Mouse (Mus musculus) CD4-positive, CD25-positive, alpha-beta regulatory T cell, adult 4 months (primary cell): ENCODE measurements around the gene Lrsam1. TPM values are rescaled to one million over a fixed set of nuclear protein-coding genes. Genes with fewer than 3 reads are reported as not detected.
A peak's percentile ranks its signal among the peaks of the same experiment; 100 is the strongest.

Source experiments
- ATAC-seq: one replicate; pipeline ENCODE4 v1.8.0; 2017
- polyA plus RNA-seq, 2 experiments: library from polyadenylated mRNA; unstranded; fragments of 100-300 nt; shearing (Covaris generic); gene quantifications; one replicate each; pipeline ENCODE4 v1.2.1; 2017

Lrsam1 gene
- polyA plus RNA-seq, 2 experiments from 2014 or later: 5.5 to 11.1 TPM

GRCm38 (mm10) chr2:32926330-32927075 lies 34.9 kb downstream of the Lrsam1 start:
- ATAC-seq: no peak

DNA sequence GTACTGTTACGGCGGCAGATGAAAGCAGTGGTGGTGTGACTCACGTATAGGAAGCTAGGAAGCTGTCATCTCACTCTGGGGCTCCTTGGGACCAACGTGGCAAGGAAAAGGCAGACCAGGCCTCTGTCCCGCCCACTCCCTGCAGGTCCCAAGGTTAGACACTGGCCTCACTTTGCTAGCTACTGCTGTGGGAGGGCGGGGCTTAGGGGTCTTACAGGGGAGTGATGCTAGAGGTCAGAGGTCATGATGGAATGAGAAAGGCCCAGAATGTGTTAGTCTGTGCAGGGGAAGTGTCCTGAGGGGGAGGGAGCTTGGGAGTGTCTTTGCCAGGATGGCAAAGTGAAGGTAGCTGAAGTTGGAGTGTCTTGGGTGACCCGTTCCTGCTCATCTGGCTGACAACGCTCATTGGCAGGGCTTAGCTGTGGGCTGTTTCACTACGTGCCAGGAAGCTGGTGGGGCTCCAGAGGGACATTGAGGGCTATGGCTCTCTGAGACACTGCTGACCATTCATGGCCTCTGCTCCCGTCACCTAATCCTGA lies 37.0 kb downstream of the Lrsam1 start:
- ATAC-seq: no peak

DNA sequence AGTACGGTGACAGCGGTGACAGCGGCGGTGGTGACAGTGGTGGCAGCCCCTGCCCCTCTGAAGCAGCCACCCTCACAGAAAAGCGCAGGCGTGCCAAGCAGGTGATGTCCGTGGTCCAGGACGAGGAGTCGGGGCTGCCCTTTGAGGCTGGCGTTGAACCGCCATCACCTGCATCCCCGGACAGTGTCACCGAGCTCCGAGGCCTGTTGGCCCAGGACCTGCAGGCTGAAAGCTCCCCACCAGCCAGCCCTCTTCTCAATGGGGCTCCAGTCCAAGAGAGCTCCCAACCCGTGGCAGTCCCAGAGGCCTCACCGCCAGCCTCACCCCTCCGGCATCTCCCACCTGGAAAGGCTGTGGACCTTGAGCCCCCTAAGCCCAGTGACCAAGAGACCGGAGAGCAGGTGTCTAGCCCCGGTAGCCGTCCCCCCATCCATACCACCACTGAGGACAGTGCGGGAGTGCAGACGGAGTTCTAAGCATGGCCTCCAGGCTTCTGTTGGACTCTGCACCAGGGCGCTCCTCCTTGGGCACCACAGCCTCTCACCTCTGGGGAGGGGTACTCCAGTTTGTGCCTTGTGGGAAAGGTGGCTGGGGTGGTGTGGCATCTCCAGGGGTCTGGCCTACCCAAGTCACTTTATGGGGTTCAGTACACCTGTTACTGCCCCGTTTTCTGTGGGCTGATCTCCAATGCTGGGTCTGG lies 37.7 kb downstream of the Lrsam1 start:
- ATAC-seq: no peak

DNA sequence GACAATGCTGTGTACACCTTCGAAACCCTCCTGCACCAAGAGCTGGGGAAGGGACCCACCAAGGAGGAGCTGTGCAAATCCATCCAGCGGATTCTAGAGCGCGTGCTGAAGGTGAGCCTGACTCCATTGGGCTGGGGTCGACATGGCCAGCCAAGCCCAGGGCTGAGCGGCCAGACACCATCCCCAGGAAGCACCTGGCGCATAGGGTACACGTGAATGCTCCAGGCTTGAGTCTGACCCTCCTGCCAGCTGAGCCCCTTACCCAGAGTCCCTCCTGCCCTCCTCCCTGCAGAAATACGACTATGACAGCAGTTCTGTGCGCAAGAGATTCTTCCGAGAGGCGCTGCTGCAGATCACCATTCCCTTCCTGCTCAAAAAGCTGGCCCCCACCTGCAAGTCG lies 38.9 kb downstream of the Lrsam1 start:
- ATAC-seq: no peak

- no peak for ATAC-seq
Observed at GRCm38 (mm10) chr2:32921801-32922380, 39.5 kb downstream of the Lrsam1 start.

DNA sequence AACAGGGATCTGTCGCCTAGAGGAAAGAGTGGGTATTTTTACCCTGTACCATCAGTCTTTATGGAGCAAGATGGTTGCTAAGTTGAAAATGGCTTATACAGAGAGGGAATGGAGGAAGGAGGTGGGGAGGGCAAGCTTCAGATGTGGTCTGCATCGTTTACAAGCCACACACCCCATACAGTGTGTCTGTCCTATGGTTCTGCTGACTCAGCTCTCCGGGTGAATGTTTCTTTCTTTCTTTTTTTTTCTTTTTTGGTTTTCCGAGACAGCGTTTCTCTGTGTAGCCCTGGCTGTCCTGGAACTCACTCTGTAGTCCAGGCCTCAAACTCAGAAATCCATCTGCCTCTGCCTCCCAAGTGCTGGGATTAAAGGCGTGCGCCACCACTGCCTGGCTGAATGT lies 40.2 kb downstream of the Lrsam1 start:
- no peak for ATAC-seq

DNA sequence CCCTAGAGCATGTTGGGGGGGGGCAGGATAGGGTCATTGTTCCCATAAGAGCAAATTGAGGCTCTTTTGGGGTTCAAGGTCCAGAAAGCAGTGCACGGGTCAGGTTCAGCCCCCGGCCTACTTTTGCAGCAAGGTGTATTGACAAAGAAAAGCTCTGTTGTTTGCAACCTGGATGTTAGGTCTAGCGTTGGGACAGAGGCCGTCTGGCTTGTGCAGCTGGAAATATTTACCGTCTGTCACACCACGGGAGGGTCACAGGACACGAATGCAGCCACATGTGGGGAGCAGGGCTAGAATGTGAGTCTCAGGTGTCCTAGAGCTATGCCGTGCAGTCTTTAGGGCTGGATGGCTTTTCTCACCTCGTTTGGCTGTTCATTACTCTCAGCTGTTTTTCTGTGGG lies 43.0 kb downstream of the Lrsam1 start:
- no peak for ATAC-seq

DNA sequence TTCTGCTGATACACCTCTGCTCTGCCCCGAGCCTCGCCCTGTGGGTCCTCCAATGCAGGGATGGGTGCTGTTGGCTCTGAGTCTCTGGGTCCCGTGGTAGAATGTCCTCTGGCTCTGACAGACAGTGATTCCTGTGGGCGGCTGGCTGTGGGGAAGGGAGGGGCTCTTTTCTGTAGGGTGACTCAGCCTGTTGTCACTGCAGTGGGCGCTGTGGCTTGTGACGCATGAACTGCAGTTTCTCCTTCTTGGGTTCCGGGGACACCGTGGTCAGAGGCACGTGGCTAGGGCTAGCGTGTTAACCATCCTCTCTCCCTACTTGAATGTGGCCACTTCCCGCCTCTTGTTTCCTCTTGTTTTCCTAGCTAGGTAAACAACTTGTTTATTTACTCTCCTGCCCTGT lies 43.9 kb downstream of the Lrsam1 start:
- ATAC-seq: peak; percentile 93

GRCm38 (mm10) chr2:32914896-32915295 lies 46.5 kb downstream of the Lrsam1 start:
- no peak for ATAC-seq

GRCm38 (mm10) chr2:32914362-32914761 lies 47.1 kb downstream of the Lrsam1 start:
- no peak for ATAC-seq

DNA sequence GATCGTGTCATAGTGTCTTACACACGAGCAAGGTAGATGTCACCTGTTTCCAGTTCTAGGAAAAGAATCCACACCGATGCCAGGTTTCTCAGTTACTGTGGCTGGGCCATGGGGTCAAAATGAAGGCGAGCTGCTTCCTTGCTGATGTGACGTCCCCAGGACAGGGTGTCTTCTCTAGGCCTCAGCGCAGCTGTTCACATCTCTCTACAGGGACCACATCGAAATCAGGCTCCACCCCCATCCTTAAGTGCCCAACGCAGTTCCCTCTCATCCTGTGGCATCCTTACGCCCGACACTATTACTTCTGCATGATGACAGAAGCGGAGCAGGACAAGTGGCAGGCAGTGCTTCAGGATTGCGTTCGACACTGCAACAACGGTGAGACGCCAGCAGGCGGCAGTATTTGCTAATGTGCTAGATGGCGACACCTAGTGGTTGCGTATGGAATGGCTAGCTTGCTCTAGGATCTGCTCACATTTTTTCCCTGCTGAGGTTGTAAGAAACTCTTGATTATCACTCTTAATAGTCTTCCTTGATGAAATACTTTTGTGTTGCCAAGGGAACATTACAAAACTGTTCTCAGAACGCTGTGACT lies 49.1 kb downstream of the Lrsam1 start:
- ATAC-seq: peak; percentile 83

GRCm38 (mm10) chr2:32911639-32912182 lies 49.7 kb downstream of the Lrsam1 start:
- ATAC-seq: no peak

DNA sequence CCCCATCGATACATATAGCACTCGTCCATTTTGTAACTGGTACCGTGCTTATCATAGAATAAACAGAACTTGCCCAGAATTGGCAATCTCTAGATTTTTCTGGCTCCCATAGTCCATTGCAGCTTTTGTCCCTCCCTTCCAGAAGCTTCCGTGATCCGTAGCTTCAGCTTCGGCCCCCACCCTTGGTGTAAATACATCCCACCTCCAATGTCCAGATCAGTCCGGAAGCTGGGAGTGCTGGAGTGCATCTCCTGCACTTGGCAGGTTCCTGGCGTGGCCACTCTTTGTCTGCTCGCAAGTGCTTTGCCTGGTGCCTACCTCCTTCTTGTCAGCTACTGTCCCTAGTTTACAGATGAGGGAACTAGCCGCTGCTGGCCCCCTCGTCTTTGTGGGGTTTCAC lies 52.6 kb downstream of the Lrsam1 start:
- no peak for ATAC-seq

- no peak for ATAC-seq
Observed at GRCm38 (mm10) chr2:32908272-32908671, 53.1 kb downstream of the Lrsam1 start.

DNA sequence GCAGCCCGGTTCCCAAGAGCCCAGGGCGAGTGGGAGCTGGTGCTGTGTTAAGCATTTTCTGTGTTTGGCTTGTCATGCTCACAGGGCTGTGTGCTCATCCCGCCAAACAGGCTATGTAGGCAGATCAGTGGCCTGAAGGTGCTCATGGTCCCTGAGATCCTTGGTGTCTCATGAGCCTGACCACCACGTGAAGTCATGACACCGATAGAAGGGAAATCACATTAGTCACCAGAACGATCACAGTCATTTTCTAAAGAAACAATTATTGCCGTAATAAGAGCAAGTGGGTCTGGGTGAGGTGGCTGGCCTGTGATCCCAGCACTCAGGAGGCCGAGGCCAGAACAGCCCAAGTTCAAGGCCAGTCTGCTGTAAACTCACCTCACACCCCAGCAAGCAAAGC lies 54.0 kb downstream of the Lrsam1 start:
- no peak for ATAC-seq

DNA sequence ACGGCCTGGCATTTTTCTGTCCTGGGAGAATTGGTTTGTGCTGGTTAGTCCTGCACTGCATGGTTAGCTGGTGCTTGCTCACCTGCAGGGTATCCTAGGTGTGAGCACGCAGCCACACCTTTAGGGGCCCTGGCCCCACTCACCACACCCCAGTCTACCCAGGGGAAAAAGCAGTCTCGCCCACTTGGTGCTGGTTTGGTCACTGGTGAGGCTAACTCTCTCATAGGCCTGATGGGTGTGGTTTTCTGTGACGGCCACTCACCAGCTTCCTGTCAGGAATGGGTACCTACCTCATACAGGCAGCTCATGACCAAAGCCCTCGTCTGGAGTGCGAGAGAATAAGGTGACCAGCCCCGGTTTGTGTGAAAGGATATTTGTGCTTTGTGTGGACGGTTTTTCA lies 56.1 kb downstream of the Lrsam1 start:
- ATAC-seq: no peak

GRCm38 (mm10) chr2:32904637-32905036 lies 56.8 kb downstream of the Lrsam1 start:
- ATAC-seq: no peak

DNA sequence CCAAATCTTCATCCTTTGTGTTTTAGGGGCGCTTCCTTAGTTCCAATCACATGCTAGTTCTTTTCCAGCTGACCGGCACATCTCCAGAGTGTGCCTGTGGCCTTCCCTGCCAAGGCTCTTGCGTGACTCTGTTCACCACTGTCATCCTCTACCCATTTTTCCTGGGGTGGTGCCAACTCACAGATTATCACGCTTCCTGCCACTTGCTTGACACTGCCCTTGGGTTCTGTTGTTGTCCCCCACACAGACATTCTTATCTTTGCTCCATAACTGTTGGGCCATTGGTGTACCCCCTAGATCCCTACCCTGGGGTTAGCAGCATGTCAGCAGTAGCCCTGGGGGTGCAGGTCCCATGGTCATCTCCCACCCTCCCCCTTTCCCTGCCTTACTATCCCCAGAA lies 57.9 kb downstream of the Lrsam1 start:
- ATAC-seq: no peak

DNA sequence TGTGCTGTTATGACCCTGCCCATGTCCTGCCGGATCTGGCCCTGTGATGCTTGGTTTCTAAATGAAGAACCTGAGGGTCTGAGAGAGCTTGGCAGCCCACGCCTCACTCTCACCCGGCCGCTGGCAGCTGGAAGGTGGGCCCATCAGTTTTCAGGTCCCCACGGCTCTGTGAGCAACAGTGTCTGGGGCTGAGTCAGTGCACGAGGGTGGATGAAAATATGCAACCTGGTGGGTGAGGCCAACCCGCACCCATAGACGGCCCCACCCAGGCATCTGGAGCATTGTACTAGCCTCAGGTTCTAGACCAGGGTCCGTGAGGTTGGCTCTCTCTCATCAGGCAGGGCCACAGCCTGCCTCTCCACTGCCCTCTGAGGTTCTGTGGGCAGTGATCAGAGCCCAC lies 59.3 kb downstream of the Lrsam1 start:
- ATAC-seq: no peak

- ATAC-seq: no peak
Observed at GRCm38 (mm10) chr2:32898983-32899382, 62.4 kb downstream of the Lrsam1 start.

GRCm38 (mm10) chr2:32896507-32897147 lies 64.8 kb downstream of the Lrsam1 start:
- ATAC-seq: no peak

DNA sequence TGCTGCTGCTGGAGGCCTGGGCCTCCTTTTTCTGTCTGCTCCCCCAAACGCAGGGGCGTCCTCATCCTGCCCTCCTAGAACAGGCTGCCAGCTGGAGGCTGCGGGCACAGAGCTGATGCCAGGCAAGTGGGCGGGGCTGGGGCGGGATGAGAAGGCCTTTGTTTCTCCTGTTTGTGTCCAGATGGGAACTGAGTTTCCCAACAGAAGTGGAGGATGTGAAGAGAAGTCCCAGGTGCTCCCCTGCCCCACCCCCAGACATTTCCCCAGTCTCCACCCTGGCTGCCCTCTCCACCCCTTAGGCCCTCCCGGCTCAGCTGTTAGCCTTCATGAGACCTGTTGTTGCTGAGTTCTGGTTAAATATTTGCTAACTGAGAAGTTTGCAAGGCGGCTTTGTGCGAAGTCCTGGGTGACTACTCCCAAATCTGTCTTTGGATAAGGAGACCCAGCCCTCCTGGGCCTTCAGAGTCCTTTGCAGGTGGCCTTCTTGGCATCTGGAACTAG lies 65.8 kb downstream of the Lrsam1 start:
- no peak for ATAC-seq
